Mouse (Mus musculus) neural tube, embryonic 14.5 days (tissue): ENCODE measurements at regions not wholly inside any gene's neighbourhood (a gene's known extent, or its start where the extent isn't known, plus 50 kb on each side); places are given as distances from the start of the nearest gene placed in this dataset.

Experiments used
- ATAC-seq: fragments of 200-750 bp; cut with Nextera tagmentation; 2 replicates; pipeline ENCODE4 v1.8.0; 2017; ENCODE audit warnings: low read depth, mild to moderate bottlenecking, moderate TSS enrichment, moderate library complexity
- H3K27ac ChIP-seq: fragments of 300-500 bp; sonication (generic); 2 replicates; pipeline ENCODE4 v1.5.1; 2014; ENCODE audit warnings: low read depth, mild to moderate bottlenecking, control low read depth, low read length, moderate library complexity, mixed read lengths
- H3K27me3 ChIP-seq: fragments of 300-500 bp; sonication (generic); 2 replicates; pipeline ENCODE4 v1.6.1; 2014; ENCODE audit warnings: low read length; ENCODE audit not compliant: control insufficient read depth, insufficient read depth
- H3K36me3 ChIP-seq: fragments of 300-500 bp; sonication (generic); 2 replicates; pipeline ENCODE4 v1.6.1; 2014; ENCODE audit warnings: low read length, mixed read lengths; ENCODE audit not compliant: control insufficient read depth, insufficient read depth
- H3K4me1 ChIP-seq: fragments of 300-500 bp; sonication (generic); 2 replicates; pipeline ENCODE4 v1.6.1; 2014; ENCODE audit warnings: low read length; ENCODE audit not compliant: control insufficient read depth, insufficient read depth
- H3K4me2 ChIP-seq: fragments of 300-500 bp; sonication (generic); 2 replicates; pipeline ENCODE4 v1.6.1; 2014; ENCODE audit warnings: mild to moderate bottlenecking, low read depth, low read length, control low read depth
- H3K4me3 ChIP-seq: fragments of 300-500 bp; sonication (generic); 2 replicates; pipeline ENCODE4 v1.5.1; 2014; ENCODE audit warnings: low read depth, low read length, control low read depth, mixed read lengths
- H3K9ac ChIP-seq: fragments of 300-500 bp; sonication (generic); replicated peaks from 2 replicates; pipeline ENCODE4 v1.6.1; 2014; ENCODE audit warnings: low read depth, mild to moderate bottlenecking, control low read depth, low read length, mixed read lengths
- H3K9me3 ChIP-seq: fragments of 300-500 bp; sonication (generic); 2 replicates; pipeline ENCODE4 v1.6.1; 2016; ENCODE audit warnings: low read length; ENCODE audit not compliant: control insufficient read depth
- WGBS: fragments of 180-500 bp; shearing (Covaris S2); extraction: QIAGEN DNeasy Blood & Tissue Kit; methylation state at CpG from one replicate; pipeline ENCODE4 v1.1.7; 2014; 5-methylcytosine and 5-hydroxymethylcytosine counted together

- no peak for ATAC-seq
- H3K27me3 ChIP-seq = no peaks in the 10 kb centered on the region
- 85% methylated on average over 5 of the region's 5 CpGs for WGBS
These were observed 303.8 kb downstream of the Agtpbp1 start for GRCm38 (mm10) chr13:59281199-59281598.

DNA sequence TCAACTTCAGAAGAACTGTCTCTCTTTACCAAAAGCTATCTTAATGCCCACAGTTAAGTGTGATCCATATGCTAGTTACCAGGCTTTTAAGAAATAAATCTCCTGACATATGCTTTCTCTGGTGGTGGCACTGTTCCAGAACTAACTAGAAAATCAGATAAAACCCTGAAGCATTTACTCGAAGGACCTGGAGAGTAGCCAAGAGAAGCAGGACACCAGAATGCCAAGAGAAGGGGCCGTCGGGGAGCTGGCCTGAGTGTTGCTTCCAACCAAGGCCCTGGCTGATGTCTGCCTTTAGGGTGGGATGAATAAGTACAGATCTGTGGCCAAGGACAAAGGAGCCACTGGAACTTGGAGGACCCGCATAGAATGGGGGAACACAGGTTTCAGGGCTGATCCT lies 305.9 kb downstream of the Agtpbp1 start:
- no peak overlapping the region for H3K9ac ChIP-seq
- H3K27ac ChIP-seq = no peak overlapping the region
- H3K36me3 ChIP-seq = no peaks in the 10 kb centered on the region
- 56% methylated on average over 4 of the region's 4 CpGs for WGBS
- no peak for ATAC-seq
- H3K27me3 ChIP-seq = no peaks in the 10 kb centered on the region
- H3K4me3 ChIP-seq = no peak overlapping the region
- H3K4me2 ChIP-seq = no peak overlapping the region
- no peaks in the 10 kb centered on the region for H3K9me3 ChIP-seq
- H3K4me1 ChIP-seq = no peaks in the 10 kb centered on the region

More at GRCm38 (mm10) chr13:59281199-59281598, 303.8 kb downstream of the Agtpbp1 start:
- H3K4me2 ChIP-seq = no peak overlapping the region
- H3K4me1 ChIP-seq = no peaks in the 10 kb centered on the region
- no peaks in the 10 kb centered on the region for H3K9me3 ChIP-seq
- no peaks in the 10 kb centered on the region for H3K36me3 ChIP-seq
- H3K9ac ChIP-seq = no peak overlapping the region
- no peak overlapping the region for H3K4me3 ChIP-seq
- no peak overlapping the region for H3K27ac ChIP-seq

GRCm38 (mm10) chr13:59271661-59272060 lies 313.4 kb downstream of the Agtpbp1 start:
- no peaks in the 10 kb centered on the region for H3K27me3 ChIP-seq
- no peaks in the 10 kb centered on the region for H3K36me3 ChIP-seq
- H3K9ac ChIP-seq = no peak overlapping the region
- H3K4me1 ChIP-seq = no peaks in the 10 kb centered on the region
- H3K9me3 ChIP-seq = no peaks in the 10 kb centered on the region
- no peak overlapping the region for H3K4me2 ChIP-seq
- no peak overlapping the region for H3K27ac ChIP-seq
- 88% methylated on average over 4 of the region's 4 CpGs for WGBS
- no peak overlapping the region for H3K4me3 ChIP-seq
- ATAC-seq = no peak

DNA sequence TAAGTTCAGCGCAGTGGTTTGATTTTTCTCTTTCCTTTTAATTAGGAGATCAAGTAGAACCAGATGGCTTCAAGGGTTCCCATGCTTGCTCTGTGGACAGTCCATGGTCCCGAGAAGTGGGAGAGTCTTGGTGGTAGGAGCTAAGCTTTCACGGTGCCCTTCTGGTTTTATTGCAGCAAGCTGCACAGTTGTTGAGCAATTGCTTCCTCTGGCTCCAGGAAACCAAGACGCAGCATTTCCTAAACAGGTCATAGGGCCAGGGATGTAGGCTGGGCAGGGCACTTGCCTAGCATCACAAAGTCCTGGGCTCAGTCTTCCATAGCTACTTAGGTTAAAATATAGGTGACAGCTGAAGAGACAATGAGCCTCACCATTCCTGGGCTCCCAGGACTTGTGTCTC lies 318.2 kb downstream of the Agtpbp1 start:
- ATAC-seq = no peak
- H3K4me2 ChIP-seq = no peak overlapping the region
- H3K4me3 ChIP-seq = no peak overlapping the region
- H3K27ac ChIP-seq = no peak overlapping the region
- no peaks in the 10 kb centered on the region for H3K4me1 ChIP-seq
- no peaks in the 10 kb centered on the region for H3K36me3 ChIP-seq
- no peak overlapping the region for H3K9ac ChIP-seq
- no peaks in the 10 kb centered on the region for H3K9me3 ChIP-seq
- H3K27me3 ChIP-seq = no peaks in the 10 kb centered on the region
- WGBS = 72% methylated on average over 4 of the region's 4 CpGs

- no peaks in the 10 kb centered on the region for H3K4me1 ChIP-seq
- H3K36me3 ChIP-seq = no peaks in the 10 kb centered on the region
- no peak overlapping the region for H3K27ac ChIP-seq
- no peaks in the 10 kb centered on the region for H3K27me3 ChIP-seq
- H3K4me3 ChIP-seq = no peak overlapping the region
- H3K4me2 ChIP-seq = no peak overlapping the region
- 79% methylated on average over 11 of the region's 11 CpGs for WGBS
- H3K9me3 ChIP-seq = no peaks in the 10 kb centered on the region
- no peak overlapping the region for H3K9ac ChIP-seq
- ATAC-seq = no peak
These were observed 320.9 kb downstream of the Agtpbp1 start for GRCm38 (mm10) chr13:59264126-59264525.

DNA sequence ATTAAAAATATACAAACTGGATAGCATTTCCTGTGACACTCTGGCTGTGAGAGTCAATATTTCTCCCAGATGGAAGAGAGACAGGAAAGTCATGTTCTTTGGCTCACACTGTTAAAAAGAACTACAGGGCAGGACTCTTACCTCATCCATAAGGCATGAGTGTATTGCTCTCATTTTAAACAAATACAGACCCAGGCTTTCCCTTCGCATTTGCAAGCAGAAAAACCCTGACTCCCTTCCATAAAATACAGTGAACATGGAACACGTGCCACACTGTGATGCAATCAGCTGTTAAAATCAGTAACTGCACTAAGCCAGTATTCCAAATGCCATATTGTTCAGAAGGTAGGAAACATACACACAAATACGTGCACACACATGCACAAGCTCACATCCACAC lies 323.1 kb downstream of the Agtpbp1 start:
- Histone ChIP-seq H3K27me3 (no peaks in the 10 kb centered on the region), H3K9ac (no peak overlapping the region), H3K4me2 (no peak overlapping the region), H3K27ac (no peak overlapping the region), H3K36me3 (no peaks in the 10 kb centered on the region), H3K9me3 (no peaks in the 10 kb centered on the region), H3K4me3 (no peak overlapping the region), H3K4me1 (no peaks in the 10 kb centered on the region)
- ATAC-seq = no peak
- 80% methylated on average over 3 of the region's 3 CpGs for WGBS

DNA sequence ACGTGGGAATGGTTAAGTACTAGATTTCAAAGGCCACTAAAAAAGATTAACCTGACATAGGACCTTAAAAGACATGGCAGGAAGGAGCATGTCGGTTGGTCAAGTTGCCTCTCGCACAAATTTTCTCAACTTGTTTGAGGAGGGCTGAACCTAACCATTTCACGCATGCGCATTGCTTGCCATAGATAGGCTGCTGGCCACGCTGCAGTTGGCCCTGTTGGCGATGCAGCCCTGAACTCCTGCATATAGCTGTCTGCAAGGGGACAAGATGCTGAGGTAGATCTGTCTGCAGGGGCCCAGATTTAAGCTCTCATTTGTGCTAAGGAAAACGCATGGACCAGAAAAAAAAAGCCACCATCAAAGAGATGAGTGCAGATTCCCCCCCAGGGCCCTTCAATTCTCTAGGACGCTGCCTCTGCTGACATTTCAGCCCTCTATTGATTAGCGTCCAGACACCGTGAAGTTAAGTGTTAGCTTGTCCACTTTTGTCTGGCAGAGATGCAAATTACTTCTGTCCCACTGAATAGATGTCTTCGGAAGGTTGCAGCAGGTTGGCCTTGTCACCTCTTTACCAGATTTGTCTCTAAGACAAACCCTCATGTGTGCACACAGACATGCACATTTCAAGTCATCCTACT lies 329.1 kb downstream of the Agtpbp1 start:
- H3K4me1 ChIP-seq = peaks cover 10% of the 10 kb centered on the region; the same call in 1 of the 2 replicates
- ATAC-seq = no peak
- WGBS = 40% methylated on average over 12 of the region's 12 CpGs
- no peaks in the 10 kb centered on the region for H3K27me3 ChIP-seq
- H3K9ac ChIP-seq = no peak overlapping the region
- H3K9me3 ChIP-seq = no peaks in the 10 kb centered on the region
- no peaks in the 10 kb centered on the region for H3K36me3 ChIP-seq
- no peak overlapping the region for H3K4me3 ChIP-seq
- no peak overlapping the region for H3K4me2 ChIP-seq
- no peak overlapping the region for H3K27ac ChIP-seq

DNA sequence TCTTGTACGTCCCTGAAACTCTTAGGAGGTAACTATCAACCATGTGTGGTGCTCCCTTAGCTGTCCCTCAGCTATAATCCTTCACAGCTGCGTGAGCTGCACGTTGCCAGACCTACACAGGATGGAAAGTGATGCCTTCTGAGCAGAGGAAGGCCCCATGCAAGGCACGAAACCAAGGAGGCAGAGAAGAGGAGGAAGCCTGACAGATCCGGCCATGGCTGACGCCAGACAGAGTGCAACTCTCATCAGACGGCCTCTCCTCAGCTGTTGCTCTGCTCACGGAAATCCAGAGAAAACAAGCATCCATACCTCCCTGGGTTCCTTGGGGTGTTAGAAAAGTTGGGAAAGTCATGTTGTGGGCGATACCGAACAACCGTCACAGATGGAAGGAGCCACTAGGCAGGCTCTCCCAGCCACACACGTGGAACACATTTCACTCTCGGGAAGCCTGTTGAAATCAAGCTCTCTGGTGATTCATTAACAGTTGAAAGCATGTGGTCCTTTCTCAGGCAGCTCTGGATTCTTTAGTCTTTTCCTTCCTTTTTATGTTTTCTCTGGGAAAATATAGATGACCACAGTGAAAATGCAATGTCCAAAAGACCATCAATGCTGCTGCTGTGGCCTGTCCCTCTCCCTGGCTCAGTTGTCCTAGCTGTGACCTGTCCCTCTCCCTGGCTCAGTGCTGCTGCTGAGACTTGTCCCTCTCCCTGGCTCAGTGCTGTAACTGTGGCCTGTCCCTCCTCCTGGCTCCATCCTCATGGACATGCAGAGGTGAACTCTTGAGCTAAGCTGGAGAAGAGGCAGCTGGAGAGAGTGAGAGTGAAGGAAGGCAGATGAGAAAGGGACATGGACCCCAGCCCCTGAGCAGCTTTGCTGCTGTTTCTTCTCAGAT lies 331.1 kb downstream of the Agtpbp1 start:
- H3K27ac ChIP-seq = no peak overlapping the region
- no peak overlapping the region for H3K4me2 ChIP-seq
- no peaks in the 10 kb centered on the region for H3K36me3 ChIP-seq
- H3K9ac ChIP-seq = no peak overlapping the region
- H3K27me3 ChIP-seq = no peaks in the 10 kb centered on the region
- H3K9me3 ChIP-seq = no peaks in the 10 kb centered on the region
- peaks cover 10% of the 10 kb centered on the region; the same call in 1 of the 2 replicates for H3K4me1 ChIP-seq
- 72% methylated on average over 13 of the region's 13 CpGs for WGBS
- no peak for ATAC-seq
- no peak overlapping the region for H3K4me3 ChIP-seq
